Mouse (Mus musculus) hindbrain, embryonic 11.5 days (tissue): ENCODE results near the gene Fus. TPM values are rescaled to one million over a fixed set of nuclear protein-coding genes. Genes with fewer than 3 reads are reported as not detected.

Experiments
- ATAC-seq: fragments of 200-750 bp; cut with Nextera tagmentation; 2 replicates; pipeline ENCODE4 v1.8.0; 2017; ENCODE audit warnings: mild to moderate bottlenecking, moderate TSS enrichment, moderate library complexity; ENCODE audit not compliant: low FRiP score
- DNase-seq: peaks from one replicate; pipeline ENCODE4 v3.0.0-alpha.2; 2015; ENCODE audit warnings: low spot score
- H3K27ac ChIP-seq: fragments of 300-500 bp; sonication (generic); 2 replicates; pipeline ENCODE4 v1.5.1; 2014; ENCODE audit warnings: mild to moderate bottlenecking, low read depth, low read length
- H3K27me3 ChIP-seq: fragments of 300-500 bp; sonication (generic); 2 replicates; pipeline ENCODE4 v1.6.1; 2014; ENCODE audit warnings: mild to moderate bottlenecking, low read length, moderate library complexity, mixed read lengths; ENCODE audit not compliant: control insufficient read depth, insufficient read depth
- H3K36me3 ChIP-seq: fragments of 300-500 bp; sonication (generic); 2 replicates; pipeline ENCODE4 v1.6.1; 2014; ENCODE audit warnings: mild to moderate bottlenecking, low read length, moderate library complexity, mixed read lengths; ENCODE audit not compliant: control insufficient read depth, insufficient read depth
- H3K4me1 ChIP-seq: fragments of 300-500 bp; sonication (generic); replicated peaks from 2 replicates; pipeline ENCODE4 v1.6.1; 2014; ENCODE audit warnings: low read length, mixed read lengths; ENCODE audit not compliant: control insufficient read depth, insufficient read depth
- H3K4me2 ChIP-seq: fragments of 300-500 bp; sonication (generic); replicated peaks from 2 replicates; pipeline ENCODE4 v1.6.1; 2014; ENCODE audit warnings: mild to moderate bottlenecking, low read depth, low read length
- H3K4me3 ChIP-seq: fragments of 300-500 bp; sonication (generic); 2 replicates; pipeline ENCODE4 v1.5.1; 2014; ENCODE audit warnings: low read depth, low read length
- H3K9ac ChIP-seq: fragments of 300-500 bp; sonication (generic); 2 replicates; pipeline ENCODE4 v1.6.1; 2014; ENCODE audit warnings: low read depth, low read length
- H3K9me3 ChIP-seq: fragments of 300-500 bp; sonication (generic); 2 replicates; pipeline ENCODE4 v1.6.1; 2016; ENCODE audit warnings: low read length; ENCODE audit not compliant: control insufficient read depth
- WGBS: fragments of 180-500 bp; shearing (Covaris S2); extraction: QIAGEN DNeasy Blood & Tissue Kit; methylation state at CpG from one replicate; pipeline ENCODE4 v1.1.7; 2014; 5-methylcytosine and 5-hydroxymethylcytosine counted together
- polyA plus RNA-seq: library from polyadenylated mRNA; unstranded; fragments of >200 nt; fragmentation: Nextera tagmentation; extraction: Ambion mirVana; gene quantifications from 2 replicates; pipeline ENCODE4 v1.2.1, GENCODE M21; 2014

Gene Fus
- polyA plus RNA-seq, 1 experiment from 2014 or later = 65.0 TPM

GRCm38 (mm10) chr7:128024364-128024763 lies 57.1 kb downstream of the Fus start:
- WGBS = 95% methylated on average over 9 of the region's 9 CpGs
- DNase-seq (no peak), ATAC-seq (no peak)
- Histone ChIP-seq H3K36me3 (no peaks in the 10 kb centered on the region), H3K4me3 (no peak overlapping the region), H3K9ac (no peak overlapping the region), H3K4me1 (no peaks in the 10 kb centered on the region), H3K9me3 (no peaks in the 10 kb centered on the region), H3K4me2 (no peak overlapping the region), H3K27me3 (no peaks in the 10 kb centered on the region), H3K27ac (no peak overlapping the region)

GRCm38 (mm10) chr7:128024932-128025331 lies 57.7 kb downstream of the Fus start:
- ATAC-seq (no peak), DNase-seq (no peak)
- no peak overlapping the region for H3K4me2 ChIP-seq

GRCm38 (mm10) chr7:128025381-128025780 lies 58.1 kb downstream of the Fus start:
- 86% methylated on average over 4 of the region's 4 CpGs for WGBS
- Histone ChIP-seq H3K4me3 (no peak overlapping the region), H3K27me3 (no peaks in the 10 kb centered on the region), H3K9me3 (no peaks in the 10 kb centered on the region), H3K4me1 (no peaks in the 10 kb centered on the region), H3K36me3 (no peaks in the 10 kb centered on the region), H3K9ac (no peak overlapping the region), H3K4me2 (no peak overlapping the region), H3K27ac (no peak overlapping the region)
- DNase-seq = no peak
- ATAC-seq = no peak

More at GRCm38 (mm10) chr7:128024932-128025331, 57.7 kb downstream of the Fus start:
- Histone ChIP-seq H3K9ac (no peak overlapping the region), H3K9me3 (no peaks in the 10 kb centered on the region), H3K4me3 (no peak overlapping the region), H3K27me3 (no peaks in the 10 kb centered on the region), H3K36me3 (no peaks in the 10 kb centered on the region), H3K4me1 (no peaks in the 10 kb centered on the region), H3K27ac (no peak overlapping the region)
- 88% methylated on average over 4 of the region's 4 CpGs for WGBS

GRCm38 (mm10) chr7:128031403-128031976 lies 64.2 kb downstream of the Fus start:
- Histone ChIP-seq H3K27ac (no peak overlapping the region), H3K4me3 (no peak overlapping the region), H3K9me3 (no peaks in the 10 kb centered on the region), H3K27me3 (no peaks in the 10 kb centered on the region), H3K4me1 (no peaks in the 10 kb centered on the region), H3K9ac (no peak overlapping the region), H3K4me2 (no peak overlapping the region), H3K36me3 (no peaks in the 10 kb centered on the region)
- no peak for ATAC-seq
- peak; percentile 43 for DNase-seq
- 38% methylated on average over 9 of the region's 9 CpGs for WGBS

GRCm38 (mm10) chr7:128032290-128032988 lies 65.2 kb downstream of the Fus start:
- Histone ChIP-seq H3K4me2 (no peak overlapping the region), H3K9me3 (no peaks in the 10 kb centered on the region), H3K27ac (no peak overlapping the region), H3K27me3 (no peaks in the 10 kb centered on the region), H3K36me3 (no peaks in the 10 kb centered on the region), H3K9ac (no peak overlapping the region), H3K4me1 (no peaks in the 10 kb centered on the region), H3K4me3 (no peak overlapping the region)
- 85% methylated on average over 5 of the region's 5 CpGs for WGBS
- ATAC-seq (no peak), DNase-seq (no peak)

GRCm38 (mm10) chr7:128032989-128033293 lies 65.7 kb downstream of the Fus start:
- Histone ChIP-seq H3K4me1 (no peaks in the 10 kb centered on the region), H3K9ac (no peak overlapping the region), H3K27ac (no peak overlapping the region), H3K9me3 (no peaks in the 10 kb centered on the region), H3K4me3 (no peak overlapping the region), H3K4me2 (no peak overlapping the region), H3K27me3 (no peaks in the 10 kb centered on the region), H3K36me3 (no peaks in the 10 kb centered on the region)
- DNase-seq = no peak
- WGBS = 89% methylated on average over 3 of the region's 3 CpGs
- no peak for ATAC-seq

GRCm38 (mm10) chr7:128033616-128034015 lies 66.4 kb downstream of the Fus start:
- Histone ChIP-seq H3K27me3 (no peaks in the 10 kb centered on the region), H3K27ac (no peak overlapping the region), H3K9me3 (no peaks in the 10 kb centered on the region), H3K36me3 (no peaks in the 10 kb centered on the region), H3K4me1 (no peaks in the 10 kb centered on the region), H3K9ac (no peak overlapping the region), H3K4me2 (no peak overlapping the region), H3K4me3 (no peak overlapping the region)
- no peak for ATAC-seq
- no peak for DNase-seq
- WGBS = 94% methylated on average over 4 of the region's 4 CpGs

Other genes with a start within 250 kb of the Fus start
- 0.15 and 0.22 TPM in 2 replicates for gene Ctf2, start 235.3 kb upstream of the Fus start, polyA plus RNA-seq
- gene Fbxl19, start 222.9 kb upstream of the Fus start, polyA plus RNA-seq = 6.2 and 10.7 TPM in 2 replicates
- gene Orai3, start 197.6 kb upstream of the Fus start, polyA plus RNA-seq = 6.7 and 8.5 TPM in 2 replicates
- gene Setd1a, start 190.8 kb upstream of the Fus start, polyA plus RNA-seq = 21.3 and 22.4 TPM in 2 replicates
- not detected in 2 replicates for gene Gm49388, start 181.8 kb upstream of the Fus start, polyA plus RNA-seq
- 7.6 and 7.8 TPM in 2 replicates for gene Hsd3b7, start 166.9 kb upstream of the Fus start, polyA plus RNA-seq
- 11.6 and 15.0 TPM in 2 replicates for gene Stx4a, start 143.2 kb upstream of the Fus start, polyA plus RNA-seq
- 9.1 and 10.1 TPM in 2 replicates for gene Stx1b, start 142.9 kb upstream of the Fus start, polyA plus RNA-seq
- 16.5 and 21.5 TPM in 2 replicates for gene Zfp646, start 91.2 kb upstream of the Fus start, polyA plus RNA-seq
- 23.1 and 23.3 TPM in 2 replicates for gene Zfp668, start 90.6 kb upstream of the Fus start, polyA plus RNA-seq
- gene Prss53, start 76.5 kb upstream of the Fus start, polyA plus RNA-seq = 0.59 and 0.60 TPM in 2 replicates
- gene Gm21974, start 72.0 kb upstream of the Fus start, polyA plus RNA-seq = not detected in 2 replicates
- 48.0 and 53.9 TPM in 2 replicates for gene Vkorc1, start 71.8 kb upstream of the Fus start, polyA plus RNA-seq
- 96.5 and 105 TPM in 2 replicates for gene Bckdk, start 63.4 kb upstream of the Fus start, polyA plus RNA-seq
- gene Kat8, start 54.9 kb upstream of the Fus start, polyA plus RNA-seq = 49.7 and 50.1 TPM in 2 replicates
- 3.4 and 4.9 TPM in 2 replicates for gene Prss8, start 37.4 kb upstream of the Fus start, polyA plus RNA-seq
- 8.5 and 11.0 TPM in 2 replicates for gene Prss36, start 20.7 kb upstream of the Fus start, polyA plus RNA-seq
- 8.4 and 11.0 TPM in 2 replicates for gene Pycard, start 26.4 kb downstream of the Fus start, polyA plus RNA-seq
- not detected in 2 replicates for gene Trim72, start 36.5 kb downstream of the Fus start, polyA plus RNA-seq
- gene Itgam, start 95.2 kb downstream of the Fus start, polyA plus RNA-seq = 0.42 TPM in 2 replicates
- not detected in 2 replicates for gene Gm49368, start 95.2 kb downstream of the Fus start, polyA plus RNA-seq
- gene Itgax, start 162.1 kb downstream of the Fus start, polyA plus RNA-seq = not detected in 2 replicates
- not detected in 2 replicates for gene Itgad, start 186.9 kb downstream of the Fus start, polyA plus RNA-seq
- gene Cox6a2, start 238.9 kb downstream of the Fus start, polyA plus RNA-seq = 0.36 and 0.54 TPM in 2 replicates